Mouse (Mus musculus): ENCODE data around the gene Nfyc.

GRCm38 (mm10) chr4:120797985-120798725 is 33.2 kb downstream of the Nfyc start:
- TF ChIP-seq ZKSCAN1 (IDR thresholded peaks at IDR 0.05; ENCODE audit: borderline replicate concordance, low read depth, low read length), result no peak
- no peak for TF ChIP-seq MAFK (IDR thresholded peaks at IDR 0.05; ENCODE audit: insufficient replicate concordance, low read length)
- no peak for TF ChIP-seq CTCF (conservative IDR thresholded peaks at IDR 0.05 in 1 of 2, IDR thresholded peaks at IDR 0.05 in 1 of 2; ENCODE audit: low read depth in 2 of 2, low read length in 2 of 2)
- no peak for TF ChIP-seq POLR2A (IDR thresholded peaks at IDR 0.05; ENCODE audit: low read depth, low read length)
- TF ChIP-seq TCF12 (IDR thresholded peaks at IDR 0.05; ENCODE audit: low read depth, low read length), result no peak

Data from CH12.LX (cell line).